Mouse (Mus musculus): ENCODE results near the gene Zfp704. TPM values are rescaled to one million over a fixed set of nuclear protein-coding genes. Genes with fewer than 3 reads are reported as not detected.

The Zfp704 gene
- polyA plus RNA-seq, 1 experiment: 17.2 TPM

GRCm38 (mm10) chr3:9518936-9519335, 90.9 kb downstream of the Zfp704 start:
- Histone ChIP-seq H3K27ac (ENCODE audit: control insufficient read depth, insufficient read depth, low read depth, low read length) (no peak overlapping the region), H3K36me3 (ENCODE audit: control insufficient read depth, insufficient read depth, low read length) (no peaks in the 10 kb centered on the region), H3K4me1 (ENCODE audit: control insufficient read depth, insufficient read depth, low read length) (no peaks in the 10 kb centered on the region), H3K4me3 (ENCODE audit: control insufficient read depth, low read depth, low read length) (no peak overlapping the region), H3K27me3 (ENCODE audit: control insufficient read depth, insufficient read depth, low read length) (no peaks in the 10 kb centered on the region)
- no peak for TF ChIP-seq CTCF (IDR thresholded peaks at IDR 0.05; ENCODE audit: control insufficient read depth, insufficient read depth, insufficient replicate concordance, low read depth, low read length)

- H3K36me3 ChIP-seq (ENCODE audit: control insufficient read depth, insufficient read depth, low read length): no peaks in the 10 kb centered on the region
- no peak overlapping the region for H3K27ac ChIP-seq (ENCODE audit: control insufficient read depth, insufficient read depth, low read depth, low read length)
- H3K4me1 ChIP-seq (ENCODE audit: control insufficient read depth, insufficient read depth, low read length): no peaks in the 10 kb centered on the region
- no peak overlapping the region for H3K4me3 ChIP-seq (ENCODE audit: control insufficient read depth, low read depth, low read length)
- no peak for TF ChIP-seq CTCF (IDR thresholded peaks at IDR 0.05; ENCODE audit: control insufficient read depth, insufficient read depth, insufficient replicate concordance, low read depth, low read length)
- TF ChIP-seq POLR2A (IDR thresholded peaks at IDR 0.05; ENCODE audit: control insufficient read depth, low read depth, low read length): no peak
- H3K27me3 ChIP-seq (ENCODE audit: control insufficient read depth, insufficient read depth, low read length): no peaks in the 10 kb centered on the region
Measured at GRCm38 (mm10) chr3:9516119-9516855, 93.6 kb downstream of the Zfp704 start.

- H3K4me3 ChIP-seq (ENCODE audit: control insufficient read depth, low read depth, low read length): no peak overlapping the region
Measured at GRCm38 (mm10) chr3:9515527-9515926, 94.4 kb downstream of the Zfp704 start.

GRCm38 (mm10) chr3:9513703-9514110, 96.2 kb downstream of the Zfp704 start:
- no peaks in the 10 kb centered on the region for H3K4me1 ChIP-seq (ENCODE audit: control insufficient read depth, insufficient read depth, low read length)
- H3K4me3 ChIP-seq (ENCODE audit: control insufficient read depth, low read depth, low read length): no peak overlapping the region
- H3K27me3 ChIP-seq (ENCODE audit: control insufficient read depth, insufficient read depth, low read length): no peaks in the 10 kb centered on the region
- no peak overlapping the region for H3K27ac ChIP-seq (ENCODE audit: control insufficient read depth, insufficient read depth, low read depth, low read length)
- no peak for TF ChIP-seq CTCF (IDR thresholded peaks at IDR 0.05; ENCODE audit: control insufficient read depth, insufficient read depth, insufficient replicate concordance, low read depth, low read length)
- TF ChIP-seq POLR2A (IDR thresholded peaks at IDR 0.05; ENCODE audit: control insufficient read depth, low read depth, low read length): no peak
- H3K36me3 ChIP-seq (ENCODE audit: control insufficient read depth, insufficient read depth, low read length): no peaks in the 10 kb centered on the region

More at GRCm38 (mm10) chr3:9515527-9515926, 94.4 kb downstream of the Zfp704 start:
- Histone ChIP-seq H3K4me1 (ENCODE audit: control insufficient read depth, insufficient read depth, low read length) (no peaks in the 10 kb centered on the region), H3K27ac (ENCODE audit: control insufficient read depth, insufficient read depth, low read depth, low read length) (no peak overlapping the region), H3K36me3 (ENCODE audit: control insufficient read depth, insufficient read depth, low read length) (no peaks in the 10 kb centered on the region), H3K27me3 (ENCODE audit: control insufficient read depth, insufficient read depth, low read length) (no peaks in the 10 kb centered on the region)
- TF ChIP-seq POLR2A (IDR thresholded peaks at IDR 0.05; ENCODE audit: control insufficient read depth, low read depth, low read length) (no peak), CTCF (IDR thresholded peaks at IDR 0.05; ENCODE audit: control insufficient read depth, insufficient read depth, insufficient replicate concordance, low read depth, low read length) (no peak)

- no peak overlapping the region for H3K27ac ChIP-seq (ENCODE audit: control insufficient read depth, insufficient read depth, low read depth, low read length)
- TF ChIP-seq CTCF (IDR thresholded peaks at IDR 0.05; ENCODE audit: control insufficient read depth, insufficient read depth, insufficient replicate concordance, low read depth, low read length) (no peak), POLR2A (IDR thresholded peaks at IDR 0.05; ENCODE audit: control insufficient read depth, low read depth, low read length) (no peak)
- H3K4me1 ChIP-seq (ENCODE audit: control insufficient read depth, insufficient read depth, low read length): no peaks in the 10 kb centered on the region
- H3K4me3 ChIP-seq (ENCODE audit: control insufficient read depth, low read depth, low read length): no peak overlapping the region
- H3K27me3 ChIP-seq (ENCODE audit: control insufficient read depth, insufficient read depth, low read length): no peaks in the 10 kb centered on the region
- H3K36me3 ChIP-seq (ENCODE audit: control insufficient read depth, insufficient read depth, low read length): no peaks in the 10 kb centered on the region
Measured at GRCm38 (mm10) chr3:9512199-9512598, 97.7 kb downstream of the Zfp704 start.

- TF ChIP-seq POLR2A (IDR thresholded peaks at IDR 0.05; ENCODE audit: control insufficient read depth, low read depth, low read length): no peak
- TF ChIP-seq CTCF (IDR thresholded peaks at IDR 0.05; ENCODE audit: control insufficient read depth, insufficient read depth, insufficient replicate concordance, low read depth, low read length): no peak
- no peaks in the 10 kb centered on the region for H3K27me3 ChIP-seq (ENCODE audit: control insufficient read depth, insufficient read depth, low read length)
- H3K27ac ChIP-seq (ENCODE audit: control insufficient read depth, insufficient read depth, low read depth, low read length): no peak overlapping the region
- no peaks in the 10 kb centered on the region for H3K4me1 ChIP-seq (ENCODE audit: control insufficient read depth, insufficient read depth, low read length)
- H3K36me3 ChIP-seq (ENCODE audit: control insufficient read depth, insufficient read depth, low read length): no peaks in the 10 kb centered on the region
- no peak overlapping the region for H3K4me3 ChIP-seq (ENCODE audit: control insufficient read depth, low read depth, low read length)
Measured at GRCm38 (mm10) chr3:9505692-9506211, 104.1 kb downstream of the Zfp704 start.

GRCm38 (mm10) chr3:9504371-9504770, 105.5 kb downstream of the Zfp704 start:
- Histone ChIP-seq H3K36me3 (ENCODE audit: control insufficient read depth, insufficient read depth, low read length) (no peaks in the 10 kb centered on the region), H3K27me3 (ENCODE audit: control insufficient read depth, insufficient read depth, low read length) (no peaks in the 10 kb centered on the region), H3K27ac (ENCODE audit: control insufficient read depth, insufficient read depth, low read depth, low read length) (no peak overlapping the region), H3K4me3 (ENCODE audit: control insufficient read depth, low read depth, low read length) (no peak overlapping the region), H3K4me1 (ENCODE audit: control insufficient read depth, insufficient read depth, low read length) (no peaks in the 10 kb centered on the region)
- TF ChIP-seq CTCF (IDR thresholded peaks at IDR 0.05; ENCODE audit: control insufficient read depth, insufficient read depth, insufficient replicate concordance, low read depth, low read length) (no peak), POLR2A (IDR thresholded peaks at IDR 0.05; ENCODE audit: control insufficient read depth, low read depth, low read length) (no peak)
